Mouse (Mus musculus) intestine, embryonic 14.5 days (tissue): ENCODE measurements around the gene 4931440F15Rik. TPM values are rescaled to one million over a fixed set of nuclear protein-coding genes. Genes with fewer than 3 reads are reported as not detected.
"Not testable (repeated sequence)": the region's sequence is repeated elsewhere in the genome, so short reads cannot be mapped to it uniquely, and the experiment has no call there.

ENCODE experiments used
- ATAC-seq: fragments of 200-750 bp; cut with Nextera tagmentation; replicated peaks from 2 replicates; pipeline ENCODE4 v1.8.0; 2017; ENCODE audit warnings: low read depth, moderate number of reproducible peaks, moderate TSS enrichment, moderate library complexity; ENCODE audit not compliant: low FRiP score, low TSS enrichment
- DNase-seq: peaks from one replicate; pipeline ENCODE4 v3.0.0-alpha.2; 2018; ENCODE audit warnings: low spot score
- H3K27ac ChIP-seq: fragments of 300-500 bp; sonication (generic); 2 replicates; pipeline ENCODE4 v1.5.1; 2014; ENCODE audit warnings: low read depth, mild to moderate bottlenecking, control low read depth
- H3K27me3 ChIP-seq: fragments of 300-500 bp; sonication (generic); replicated peaks from 2 replicates; pipeline ENCODE4 v1.6.1; 2014; ENCODE audit warnings: low read length, control low read depth; ENCODE audit not compliant: control insufficient read depth, insufficient read depth
- H3K36me3 ChIP-seq: fragments of 300-500 bp; sonication (generic); 2 replicates; pipeline ENCODE4 v1.6.1; 2014; ENCODE audit warnings: low read length, control low read depth; ENCODE audit not compliant: control insufficient read depth, insufficient read depth
- H3K4me1 ChIP-seq: fragments of 300-500 bp; sonication (generic); replicated peaks from 2 replicates; pipeline ENCODE4 v1.6.1; 2014; ENCODE audit warnings: low read length, control low read depth, mixed read lengths; ENCODE audit not compliant: control insufficient read depth, insufficient read depth
- H3K4me2 ChIP-seq: fragments of 300-500 bp; sonication (generic); 2 replicates; pipeline ENCODE4 v1.6.1; 2014; ENCODE audit warnings: low read length
- H3K4me3 ChIP-seq: fragments of 300-500 bp; sonication (generic); 2 replicates; pipeline ENCODE4 v1.5.1; 2014; ENCODE audit warnings: low read depth, low read length, control low read depth, mixed read lengths
- H3K9ac ChIP-seq: fragments of 300-500 bp; sonication (generic); 2 replicates; pipeline ENCODE4 v1.6.1; 2014; ENCODE audit warnings: mild to moderate bottlenecking, low read length
- H3K9me3 ChIP-seq: fragments of 300-500 bp; sonication (generic); 2 replicates; pipeline ENCODE4 v1.6.1; 2016; ENCODE audit warnings: low read length, control low read depth; ENCODE audit not compliant: control insufficient read depth
- WGBS: fragments of 180-500 bp; shearing (Covaris S2); extraction: QIAGEN DNeasy Blood & Tissue Kit; methylation state at CpG from one replicate; pipeline ENCODE4 v1.1.7; 2014; 5-methylcytosine and 5-hydroxymethylcytosine counted together
- polyA plus RNA-seq: library from polyadenylated mRNA; unstranded; fragments of >200 nt; fragmentation: Nextera tagmentation; extraction: Ambion mirVana; gene quantifications from 2 replicates; pipeline ENCODE4 v1.2.1, GENCODE M21; 2014

4931440F15Rik gene
- polyA plus RNA-seq, 1 experiment from 2014 or later = 0.11 TPM

DNA sequence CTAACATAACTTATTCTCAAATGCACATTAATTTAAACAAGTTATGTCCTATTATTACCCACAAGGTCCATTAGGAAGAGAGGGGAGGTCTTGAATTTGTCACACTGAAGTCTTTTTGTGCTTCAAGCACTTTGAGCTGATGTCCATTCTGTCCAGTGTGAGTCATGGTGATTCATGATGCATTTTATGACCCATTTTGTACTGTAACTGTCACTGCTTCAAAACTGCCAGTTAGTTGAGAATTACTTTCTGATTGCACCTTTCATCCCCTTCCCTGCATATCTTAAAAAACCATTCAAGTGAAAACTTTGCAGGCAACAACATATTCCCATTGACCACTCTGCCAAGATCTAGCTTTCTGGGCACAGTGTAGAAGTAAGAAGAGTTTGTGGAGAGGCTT, 11.6 kb upstream of the 4931440F15Rik start:
- DNase-seq (no peak), ATAC-seq (no peak)
- no peaks in the 10 kb centered on the region for H3K36me3 ChIP-seq
- H3K4me2 ChIP-seq = no peak overlapping the region
- H3K9ac ChIP-seq = no peak overlapping the region
- no peaks in the 10 kb centered on the region for H3K27me3 ChIP-seq
- no peak overlapping the region for H3K4me3 ChIP-seq
- H3K4me1 ChIP-seq = 0 out of 2 replicates have a peak, but pooled peaks cover 3% of the 10 kb centered on the region
- H3K9me3 ChIP-seq = no peaks in the 10 kb centered on the region
- H3K27ac ChIP-seq = no peak overlapping the region

DNA sequence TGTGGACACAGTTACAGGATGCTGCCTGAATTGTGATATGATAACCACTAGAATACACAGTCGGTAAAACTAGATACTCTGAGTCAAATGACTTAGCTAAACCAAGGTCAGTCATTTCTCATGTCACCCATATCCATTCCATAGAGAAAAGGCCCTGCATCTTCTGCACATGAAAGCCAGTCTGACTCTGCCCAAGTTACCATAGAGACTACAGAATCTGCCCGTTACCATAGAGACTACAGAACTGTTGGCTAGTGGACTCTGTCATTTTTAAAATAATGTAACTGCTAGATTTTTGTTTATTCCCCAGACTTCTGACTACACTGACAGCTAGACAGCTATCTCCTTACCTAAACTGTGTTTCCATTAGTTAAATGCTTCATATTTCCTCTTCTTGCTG, 2.3 kb upstream of the 4931440F15Rik start:
- H3K9me3 ChIP-seq = no peaks in the 10 kb centered on the region
- H3K4me3 ChIP-seq = no peak overlapping the region
- H3K4me1 ChIP-seq = no peaks in the 10 kb centered on the region
- H3K27me3 ChIP-seq = peaks cover 15% of the 10 kb centered on the region; the same call in 1 of the 2 replicates
- DNase-seq = no peak
- no peaks in the 10 kb centered on the region for H3K36me3 ChIP-seq
- H3K9ac ChIP-seq = no peak overlapping the region
- no peak overlapping the region for H3K4me2 ChIP-seq
- no peak overlapping the region for H3K27ac ChIP-seq
- 78% methylated on average over 2 of the region's 2 CpGs for WGBS
- ATAC-seq = no peak

DNA sequence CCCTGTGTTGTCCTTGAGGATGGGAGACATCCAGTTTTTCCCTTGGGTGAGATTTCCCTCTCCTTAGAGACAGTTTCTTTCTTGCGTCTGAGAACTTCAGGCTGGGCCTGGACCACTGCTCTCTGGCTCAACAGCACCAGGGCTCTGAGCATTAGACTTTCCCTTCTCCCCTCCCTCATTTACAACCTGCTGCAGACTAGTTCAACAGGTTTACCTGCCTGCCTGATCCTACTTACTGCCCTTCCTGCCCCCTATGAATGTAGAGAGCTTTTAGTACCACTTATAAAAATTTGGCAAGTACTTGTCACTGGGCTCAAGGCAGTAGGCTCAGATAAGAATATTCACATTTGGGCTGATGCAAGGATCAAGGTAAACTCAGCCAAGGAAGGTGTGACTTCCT, 533 bp upstream of the 4931440F15Rik start:
- WGBS = 83% methylated on average over 1 of the region's 1 CpGs
- H3K36me3 ChIP-seq = no peaks in the 10 kb centered on the region
- no peak overlapping the region for H3K4me2 ChIP-seq
- ATAC-seq (peak; percentile 57; the same call in 1 of the 2 replicates), DNase-seq (no peak)
- no peak overlapping the region for H3K27ac ChIP-seq
- no peaks in the 10 kb centered on the region for H3K4me1 ChIP-seq
- peaks cover 15% of the 10 kb centered on the region; the same call in 1 of the 2 replicates for H3K27me3 ChIP-seq
- H3K4me3 ChIP-seq = no peak overlapping the region
- no peak overlapping the region for H3K9ac ChIP-seq
- no peaks in the 10 kb centered on the region for H3K9me3 ChIP-seq

- H3K27ac ChIP-seq = not testable (repeated sequence)
- WGBS = 14% methylated on average over 47 of the region's 62 CpGs
- peak overlapping the region; percentile 50 for H3K4me2 ChIP-seq
These were observed 796 bp downstream of the 4931440F15Rik start for GRCm38 (mm10) chr11:29824474-29825270.

GRCm38 (mm10) chr11:29823141-29823540, 2.3 kb downstream of the 4931440F15Rik start:
- peaks cover 15% of the 10 kb centered on the region; the same call in 1 of the 2 replicates for H3K27me3 ChIP-seq
- WGBS = 54% methylated on average over 2 of the region's 2 CpGs
- H3K4me1 ChIP-seq = no peaks in the 10 kb centered on the region
- ATAC-seq = no peak
- no peak overlapping the region for H3K9ac ChIP-seq
- no peaks in the 10 kb centered on the region for H3K36me3 ChIP-seq
- H3K4me3 ChIP-seq = no peak overlapping the region
- H3K4me2 ChIP-seq = no peak overlapping the region
- H3K27ac ChIP-seq = no peak overlapping the region
- no peak for DNase-seq
- no peaks in the 10 kb centered on the region for H3K9me3 ChIP-seq

More at GRCm38 (mm10) chr11:29824474-29825270, 796 bp downstream of the 4931440F15Rik start:
- not testable (repeated sequence) for H3K4me1 ChIP-seq, H3K9me3 ChIP-seq, H3K36me3 ChIP-seq, H3K9ac ChIP-seq, DNase-seq
- Histone ChIP-seq H3K4me3 (peak overlapping the region; percentile 20), H3K27me3 (peaks cover 15% of the 10 kb centered on the region; the same call in 1 of the 2 replicates)
- peak; percentile 39; the same call in 1 of the 2 replicates for ATAC-seq

DNA sequence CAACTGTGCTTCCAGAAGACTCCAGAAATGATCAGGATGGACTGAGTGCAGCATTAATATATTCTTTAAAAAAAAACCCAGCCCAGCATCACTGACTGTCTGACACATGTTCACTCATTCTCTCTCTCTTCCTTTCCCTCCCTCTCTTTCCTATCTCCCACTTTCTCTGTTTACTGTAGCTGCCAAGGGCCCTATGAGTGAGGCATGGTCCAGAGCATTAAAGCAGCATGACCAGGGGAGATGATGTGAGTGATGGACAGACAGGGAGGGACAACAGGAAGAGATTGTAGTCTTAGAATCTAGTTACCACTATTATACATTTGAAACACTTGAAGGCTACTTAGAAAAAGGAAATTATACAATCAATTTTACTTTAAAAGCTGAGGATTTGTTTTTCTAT, 9.8 kb downstream of the 4931440F15Rik start:
- H3K9me3 ChIP-seq = no peaks in the 10 kb centered on the region
- no peak overlapping the region for H3K9ac ChIP-seq
- H3K4me2 ChIP-seq = no peak overlapping the region
- no peaks in the 10 kb centered on the region for H3K36me3 ChIP-seq
- H3K4me1 ChIP-seq = no peaks in the 10 kb centered on the region
- DNase-seq = no peak
- H3K27ac ChIP-seq = no peak overlapping the region
- no peaks in the 10 kb centered on the region for H3K27me3 ChIP-seq
- ATAC-seq = no peak
- H3K4me3 ChIP-seq = no peak overlapping the region

- no peaks in the 10 kb centered on the region for H3K9me3 ChIP-seq
- no peak overlapping the region for H3K4me3 ChIP-seq
- no peaks in the 10 kb centered on the region for H3K36me3 ChIP-seq
- WGBS = 73% methylated on average over 3 of the region's 3 CpGs
- no peak for DNase-seq
- H3K27ac ChIP-seq = no peak overlapping the region
- no peaks in the 10 kb centered on the region for H3K27me3 ChIP-seq
- no peaks in the 10 kb centered on the region for H3K4me1 ChIP-seq
- no peak overlapping the region for H3K9ac ChIP-seq
- H3K4me2 ChIP-seq = no peak overlapping the region
- ATAC-seq = no peak
These were observed 10.2 kb downstream of the 4931440F15Rik start for GRCm38 (mm10) chr11:29815261-29815660.

GRCm38 (mm10) chr11:29813267-29813666, 12.2 kb downstream of the 4931440F15Rik start:
- no peak for DNase-seq
- H3K4me3 ChIP-seq = no peak overlapping the region
- H3K4me1 ChIP-seq = no peaks in the 10 kb centered on the region
- H3K36me3 ChIP-seq = no peaks in the 10 kb centered on the region
- no peaks in the 10 kb centered on the region for H3K27me3 ChIP-seq
- H3K27ac ChIP-seq = no peak overlapping the region
- WGBS = 77% methylated on average over 1 of the region's 1 CpGs
- no peak overlapping the region for H3K9ac ChIP-seq
- no peaks in the 10 kb centered on the region for H3K9me3 ChIP-seq
- no peak overlapping the region for H3K4me2 ChIP-seq
- ATAC-seq = no peak

GRCm38 (mm10) chr11:29812475-29812874, 13.0 kb downstream of the 4931440F15Rik start:
- Histone ChIP-seq H3K27me3 (no peaks in the 10 kb centered on the region), H3K9me3 (no peaks in the 10 kb centered on the region), H3K4me3 (no peak overlapping the region), H3K4me1 (no peaks in the 10 kb centered on the region), H3K36me3 (no peaks in the 10 kb centered on the region), H3K9ac (no peak overlapping the region), H3K4me2 (no peak overlapping the region), H3K27ac (no peak overlapping the region)
- DNase-seq (no peak), ATAC-seq (no peak)
- WGBS = 65% methylated on average over 3 of the region's 3 CpGs
